Mouse (Mus musculus): ENCODE results near the gene Fbxw7. TPM values are rescaled to one million over a fixed set of nuclear protein-coding genes. Genes with fewer than 3 reads are reported as not detected.

Fbxw7 gene
- polyA plus RNA-seq, 1 experiment = 4.1 TPM

- Histone ChIP-seq H3K4me3 (ENCODE audit: insufficient read depth, low read depth, low read length) (no peak overlapping the region), H3K27ac (ENCODE audit: insufficient read depth, low read depth, low read length) (no peak overlapping the region), H3K27me3 (replicated peaks; ENCODE audit: control insufficient read depth, insufficient read depth, low read length) (no peaks in the 10 kb centered on the region), H3K4me1 (ENCODE audit: control insufficient read depth, insufficient read depth, low read length) (no peaks in the 10 kb centered on the region), H3K36me3 (ENCODE audit: control insufficient read depth, insufficient read depth, low read length) (no peaks in the 10 kb centered on the region)
- TF ChIP-seq CTCF (conservative IDR thresholded peaks at IDR 0.05; ENCODE audit: insufficient read depth, insufficient read length, low read depth, low read length) = no peak
- TF ChIP-seq POLR2A (IDR thresholded peaks at IDR 0.05; ENCODE audit: low read depth, low read length) = no peak
- 92% methylated on average over 3 of the region's 3 CpGs for WGBS
- no peak for DNase-seq
Measured at GRCm38 (mm10) chr3:84826938-84827337, 11.9 kb downstream of the Fbxw7 start.

GRCm38 (mm10) chr3:84827617-84828016 lies 12.5 kb downstream of the Fbxw7 start:
- 84% methylated on average over 4 of the region's 4 CpGs for WGBS
- H3K4me3 ChIP-seq (ENCODE audit: insufficient read depth, low read depth, low read length) = no peak overlapping the region

GRCm38 (mm10) chr3:84829366-84829765 lies 14.3 kb downstream of the Fbxw7 start:
- no peak for DNase-seq
- H3K4me3 ChIP-seq (ENCODE audit: insufficient read depth, low read depth, low read length) = no peak overlapping the region
- TF ChIP-seq CTCF (conservative IDR thresholded peaks at IDR 0.05; ENCODE audit: insufficient read depth, insufficient read length, low read depth, low read length) (no peak), POLR2A (IDR thresholded peaks at IDR 0.05; ENCODE audit: low read depth, low read length) (no peak)
- H3K36me3 ChIP-seq (ENCODE audit: control insufficient read depth, insufficient read depth, low read length) = no peaks in the 10 kb centered on the region
- no peaks in the 10 kb centered on the region for H3K27me3 ChIP-seq (replicated peaks; ENCODE audit: control insufficient read depth, insufficient read depth, low read length)
- 75% methylated on average over 1 of the region's 1 CpGs for WGBS
- no peak overlapping the region for H3K27ac ChIP-seq (ENCODE audit: insufficient read depth, low read depth, low read length)
- no peaks in the 10 kb centered on the region for H3K4me1 ChIP-seq (ENCODE audit: control insufficient read depth, insufficient read depth, low read length)

More at GRCm38 (mm10) chr3:84827617-84828016, 12.5 kb downstream of the Fbxw7 start:
- Histone ChIP-seq H3K4me1 (ENCODE audit: control insufficient read depth, insufficient read depth, low read length) (no peaks in the 10 kb centered on the region), H3K36me3 (ENCODE audit: control insufficient read depth, insufficient read depth, low read length) (no peaks in the 10 kb centered on the region), H3K27ac (ENCODE audit: insufficient read depth, low read depth, low read length) (no peak overlapping the region), H3K27me3 (replicated peaks; ENCODE audit: control insufficient read depth, insufficient read depth, low read length) (no peaks in the 10 kb centered on the region)
- TF ChIP-seq CTCF (conservative IDR thresholded peaks at IDR 0.05; ENCODE audit: insufficient read depth, insufficient read length, low read depth, low read length) = no peak
- TF ChIP-seq POLR2A (IDR thresholded peaks at IDR 0.05; ENCODE audit: low read depth, low read length) = no peak
- no peak for DNase-seq

- Histone ChIP-seq H3K4me3 (ENCODE audit: insufficient read depth, low read depth, low read length) (no peak overlapping the region), H3K36me3 (ENCODE audit: control insufficient read depth, insufficient read depth, low read length) (no peaks in the 10 kb centered on the region), H3K27me3 (replicated peaks; ENCODE audit: control insufficient read depth, insufficient read depth, low read length) (no peaks in the 10 kb centered on the region; the same call in 1 of the 2 replicates), H3K27ac (ENCODE audit: insufficient read depth, low read depth, low read length) (no peak overlapping the region), H3K4me1 (ENCODE audit: control insufficient read depth, insufficient read depth, low read length) (no peaks in the 10 kb centered on the region)
- DNase-seq = no peak
- 80% methylated on average over 5 of the region's 5 CpGs for WGBS
- no peak for TF ChIP-seq CTCF (conservative IDR thresholded peaks at IDR 0.05; ENCODE audit: insufficient read depth, insufficient read length, low read depth, low read length)
- no peak for TF ChIP-seq POLR2A (IDR thresholded peaks at IDR 0.05; ENCODE audit: low read depth, low read length)
Measured at GRCm38 (mm10) chr3:84836029-84836428, 21.0 kb downstream of the Fbxw7 start.

GRCm38 (mm10) chr3:84837984-84838383 lies 22.9 kb downstream of the Fbxw7 start:
- TF ChIP-seq CTCF (conservative IDR thresholded peaks at IDR 0.05; ENCODE audit: insufficient read depth, insufficient read length, low read depth, low read length) (no peak), POLR2A (IDR thresholded peaks at IDR 0.05; ENCODE audit: low read depth, low read length) (no peak)
- no peak overlapping the region for H3K27ac ChIP-seq (ENCODE audit: insufficient read depth, low read depth, low read length)
- no peak for DNase-seq
- no peak overlapping the region for H3K4me3 ChIP-seq (ENCODE audit: insufficient read depth, low read depth, low read length)
- H3K36me3 ChIP-seq (ENCODE audit: control insufficient read depth, insufficient read depth, low read length) = no peaks in the 10 kb centered on the region
- no peaks in the 10 kb centered on the region; the same call in 1 of the 2 replicates for H3K27me3 ChIP-seq (replicated peaks; ENCODE audit: control insufficient read depth, insufficient read depth, low read length)
- H3K4me1 ChIP-seq (ENCODE audit: control insufficient read depth, insufficient read depth, low read length) = no peaks in the 10 kb centered on the region
- 96% methylated on average over 3 of the region's 3 CpGs for WGBS

GRCm38 (mm10) chr3:84839499-84839898 lies 24.4 kb downstream of the Fbxw7 start:
- H3K4me1 ChIP-seq (ENCODE audit: control insufficient read depth, insufficient read depth, low read length) = no peaks in the 10 kb centered on the region
- DNase-seq = no peak
- H3K4me3 ChIP-seq (ENCODE audit: insufficient read depth, low read depth, low read length) = no peak overlapping the region
- no peaks in the 10 kb centered on the region; the same call in 1 of the 2 replicates for H3K27me3 ChIP-seq (replicated peaks; ENCODE audit: control insufficient read depth, insufficient read depth, low read length)
- 84% methylated on average over 5 of the region's 5 CpGs for WGBS
- H3K36me3 ChIP-seq (ENCODE audit: control insufficient read depth, insufficient read depth, low read length) = no peaks in the 10 kb centered on the region
- TF ChIP-seq POLR2A (IDR thresholded peaks at IDR 0.05; ENCODE audit: low read depth, low read length) = no peak
- no peak for TF ChIP-seq CTCF (conservative IDR thresholded peaks at IDR 0.05; ENCODE audit: insufficient read depth, insufficient read length, low read depth, low read length)
- H3K27ac ChIP-seq (ENCODE audit: insufficient read depth, low read depth, low read length) = no peak overlapping the region

- no peaks in the 10 kb centered on the region for H3K36me3 ChIP-seq (ENCODE audit: control insufficient read depth, insufficient read depth, low read length)
- no peak overlapping the region for H3K27ac ChIP-seq (ENCODE audit: insufficient read depth, low read depth, low read length)
- H3K4me1 ChIP-seq (ENCODE audit: control insufficient read depth, insufficient read depth, low read length) = no peaks in the 10 kb centered on the region
- no peaks in the 10 kb centered on the region for H3K27me3 ChIP-seq (replicated peaks; ENCODE audit: control insufficient read depth, insufficient read depth, low read length)
- no peak for DNase-seq
- TF ChIP-seq CTCF (conservative IDR thresholded peaks at IDR 0.05; ENCODE audit: insufficient read depth, insufficient read length, low read depth, low read length) (no peak), POLR2A (IDR thresholded peaks at IDR 0.05; ENCODE audit: low read depth, low read length) (no peak)
- WGBS = 91% methylated on average over 4 of the region's 4 CpGs
- no peak overlapping the region for H3K4me3 ChIP-seq (ENCODE audit: insufficient read depth, low read depth, low read length)
Measured at GRCm38 (mm10) chr3:84841271-84841670, 26.2 kb downstream of the Fbxw7 start.

All from kidney, adult 2 months (tissue).